Mouse (Mus musculus): ENCODE results near the gene BC028528. TPM values are rescaled to one million over a fixed set of nuclear protein-coding genes. Genes with fewer than 3 reads are reported as not detected.

BC028528 gene
- polyA plus RNA-seq, 1 experiment from 2014 or later, result 8.5 TPM

DNA sequence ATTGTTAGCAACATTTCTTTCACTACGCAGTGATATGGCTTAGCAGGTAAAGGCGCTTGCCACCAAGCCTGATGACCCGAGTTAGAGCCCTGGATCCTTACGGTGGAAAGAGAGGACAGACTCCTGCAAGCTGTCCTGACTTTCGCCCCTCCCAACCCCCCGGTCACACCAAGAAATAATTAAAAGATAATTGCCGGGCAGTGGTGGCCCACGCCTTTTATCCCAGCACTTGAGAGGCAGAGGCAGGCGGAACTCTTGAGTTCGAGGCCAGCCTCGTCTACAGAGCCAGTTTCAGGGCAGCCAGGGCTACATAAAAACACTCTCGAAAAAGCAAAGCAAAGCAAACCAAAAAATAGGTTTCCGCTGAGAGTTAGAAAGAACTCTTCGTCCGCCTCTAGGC lies 20.8 kb downstream of the BC028528 start:
- Histone ChIP-seq H3K27ac (ENCODE audit: low read depth, low read length) (no peak overlapping the region), H3K4me1 (ENCODE audit: control insufficient read depth, insufficient read depth, low read length) (peaks cover 12% of the 10 kb centered on the region), H3K36me3 (ENCODE audit: control insufficient read depth, insufficient read depth, low read length) (peaks cover 14% of the 10 kb centered on the region), H3K27me3 (ENCODE audit: control insufficient read depth, insufficient read depth, low read length) (no peaks in the 10 kb centered on the region), H3K4me3 (ENCODE audit: low read depth, low read length) (peak overlapping the region; percentile 61), H3K9me3 (ENCODE audit: control insufficient read depth, low read length) (no peaks in the 10 kb centered on the region), H3K4me2 (peak overlapping the region; percentile 63), H3K9ac (ENCODE audit: low read length) (peak overlapping the region; percentile 83)
- 9% methylated on average over 15 of the region's 15 CpGs for WGBS
- DNase-seq (ENCODE audit: low spot score, missing footprints), result no peak
- ATAC-seq (ENCODE audit: low FRiP score), result peak; percentile 35

DNA sequence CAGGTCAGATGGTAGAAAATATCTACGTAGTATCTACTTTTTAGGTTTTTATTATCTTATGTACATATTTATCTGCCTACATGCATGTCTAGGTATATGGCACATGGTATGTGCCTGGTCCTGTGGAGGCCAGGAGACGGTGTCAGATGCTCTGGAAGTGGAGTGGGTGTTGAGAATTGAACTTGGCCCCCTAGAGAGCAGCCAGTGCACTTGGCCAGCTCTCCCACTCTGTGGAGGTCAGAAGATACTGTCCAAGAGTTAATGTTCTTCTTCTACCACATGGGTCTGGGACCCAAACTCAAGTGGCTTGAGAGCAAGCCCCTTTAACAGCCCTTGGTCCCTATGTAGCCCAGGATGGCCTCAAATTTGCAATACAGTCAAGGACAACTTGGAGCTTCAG lies 24.4 kb downstream of the BC028528 start:
- H3K27ac ChIP-seq (ENCODE audit: low read depth, low read length), result no peak overlapping the region
- peaks cover 11% of the 10 kb centered on the region for H3K4me1 ChIP-seq (ENCODE audit: control insufficient read depth, insufficient read depth, low read length)
- H3K4me2 ChIP-seq, result no peak overlapping the region
- 100% methylated on average over 2 of the region's 2 CpGs for WGBS
- no peaks in the 10 kb centered on the region for H3K9me3 ChIP-seq (ENCODE audit: control insufficient read depth, low read length)
- H3K27me3 ChIP-seq (ENCODE audit: control insufficient read depth, insufficient read depth, low read length), result no peaks in the 10 kb centered on the region
- no peak overlapping the region for H3K4me3 ChIP-seq (ENCODE audit: low read depth, low read length)
- DNase-seq (ENCODE audit: low spot score, missing footprints) (no peak), ATAC-seq (ENCODE audit: low FRiP score) (no peak)
- peaks cover 21% of the 10 kb centered on the region for H3K36me3 ChIP-seq (ENCODE audit: control insufficient read depth, insufficient read depth, low read length)
- no peak overlapping the region for H3K9ac ChIP-seq (ENCODE audit: low read length)

DNA sequence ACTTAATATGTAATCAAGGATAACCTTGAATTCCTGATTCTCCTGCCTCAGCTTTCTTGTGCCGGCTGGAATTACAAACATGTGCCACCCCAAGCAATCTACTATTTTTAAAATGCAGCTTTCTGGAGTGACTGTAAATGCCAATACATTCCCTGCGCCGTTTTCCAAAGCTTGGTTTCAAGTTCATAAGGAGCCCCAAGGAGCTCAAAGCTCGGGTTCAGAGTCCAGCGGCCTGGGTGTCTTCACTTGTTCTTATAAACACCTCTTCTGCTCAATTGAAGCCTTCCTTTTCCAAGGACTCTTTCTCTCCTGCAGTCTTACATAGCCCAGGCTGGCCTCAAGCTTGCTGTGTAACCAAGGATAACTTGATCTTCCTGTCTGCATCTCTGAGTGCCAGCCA lies 25.7 kb downstream of the BC028528 start:
- no peaks in the 10 kb centered on the region for H3K27me3 ChIP-seq (ENCODE audit: control insufficient read depth, insufficient read depth, low read length)
- no peak overlapping the region for H3K4me3 ChIP-seq (ENCODE audit: low read depth, low read length)
- ATAC-seq (ENCODE audit: low FRiP score) (no peak), DNase-seq (ENCODE audit: low spot score, missing footprints) (no peak)
- H3K36me3 ChIP-seq (ENCODE audit: control insufficient read depth, insufficient read depth, low read length), result peaks cover 21% of the 10 kb centered on the region
- 96% methylated on average over 5 of the region's 5 CpGs for WGBS
- peaks cover 5% of the 10 kb centered on the region; the same call in 1 of the 2 replicates for H3K4me1 ChIP-seq (ENCODE audit: control insufficient read depth, insufficient read depth, low read length)
- H3K9me3 ChIP-seq (ENCODE audit: control insufficient read depth, low read length), result no peaks in the 10 kb centered on the region; the same call in 1 of the 2 replicates
- H3K9ac ChIP-seq (ENCODE audit: low read length), result no peak overlapping the region
- H3K27ac ChIP-seq (ENCODE audit: low read depth, low read length), result no peak overlapping the region
- no peak overlapping the region for H3K4me2 ChIP-seq

DNA sequence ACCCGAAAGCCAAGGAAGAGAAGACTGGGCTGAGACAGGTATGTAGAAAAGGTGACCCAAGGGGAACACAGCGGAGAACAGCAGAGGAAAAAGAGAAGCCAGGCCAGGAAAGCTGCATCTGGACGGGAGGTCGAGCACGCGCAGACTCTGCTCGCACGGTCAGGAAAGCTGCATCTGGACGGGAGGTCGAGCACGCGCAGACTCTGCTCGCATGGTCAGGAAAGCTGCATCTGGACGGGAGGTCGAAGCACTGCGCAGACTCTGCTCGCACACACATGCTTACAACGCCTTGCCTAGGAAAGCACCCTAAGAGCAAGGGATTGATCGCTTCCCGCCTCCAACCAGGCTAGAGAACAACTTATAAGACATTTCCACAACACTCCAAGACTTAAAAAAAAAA lies 26.2 kb downstream of the BC028528 start:
- ATAC-seq (ENCODE audit: low FRiP score) (no peak), DNase-seq (ENCODE audit: low spot score, missing footprints) (no peak)
- Histone ChIP-seq H3K4me3 (ENCODE audit: low read depth, low read length) (no peak overlapping the region), H3K4me1 (ENCODE audit: control insufficient read depth, insufficient read depth, low read length) (peaks cover under 1% of the 10 kb centered on the region; the same call in 1 of the 2 replicates), H3K36me3 (ENCODE audit: control insufficient read depth, insufficient read depth, low read length) (peaks cover 21% of the 10 kb centered on the region), H3K4me2 (no peak overlapping the region), H3K27ac (ENCODE audit: low read depth, low read length) (no peak overlapping the region), H3K9me3 (ENCODE audit: control insufficient read depth, low read length) (no peaks in the 10 kb centered on the region; the same call in 1 of the 2 replicates), H3K9ac (ENCODE audit: low read length) (no peak overlapping the region), H3K27me3 (ENCODE audit: control insufficient read depth, insufficient read depth, low read length) (no peaks in the 10 kb centered on the region)
- 92% methylated on average over 20 of the region's 20 CpGs for WGBS

DNA sequence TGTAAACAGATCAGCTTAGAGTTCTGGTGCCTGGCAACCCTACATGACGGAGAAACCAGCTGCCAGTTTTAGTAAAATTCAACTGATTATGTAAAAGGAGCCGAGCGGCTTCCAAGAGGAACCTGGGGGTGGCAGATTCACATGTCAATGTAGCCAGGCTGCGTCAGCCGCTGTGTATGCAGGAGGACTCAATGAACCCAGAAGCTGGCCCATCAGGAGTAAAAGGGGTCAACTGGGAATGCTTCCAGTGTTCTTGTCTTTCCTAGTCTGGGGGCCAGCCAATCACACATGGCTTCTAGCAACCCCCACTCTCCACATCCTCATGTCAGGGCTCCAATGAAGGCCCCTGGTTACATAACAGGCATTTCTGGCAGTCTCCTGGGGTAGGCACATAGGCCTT lies 26.8 kb downstream of the BC028528 start:
- no peak overlapping the region for H3K9ac ChIP-seq (ENCODE audit: low read length)
- H3K4me2 ChIP-seq, result no peak overlapping the region
- no peak for ATAC-seq (ENCODE audit: low FRiP score)
- WGBS, result 91% methylated on average over 5 of the region's 5 CpGs
- H3K4me3 ChIP-seq (ENCODE audit: low read depth, low read length), result no peak overlapping the region
- no peak overlapping the region for H3K27ac ChIP-seq (ENCODE audit: low read depth, low read length)
- peaks cover 21% of the 10 kb centered on the region for H3K36me3 ChIP-seq (ENCODE audit: control insufficient read depth, insufficient read depth, low read length)
- DNase-seq (ENCODE audit: low spot score, missing footprints), result no peak
- no peaks in the 10 kb centered on the region for H3K4me1 ChIP-seq (ENCODE audit: control insufficient read depth, insufficient read depth, low read length)
- no peaks in the 10 kb centered on the region for H3K27me3 ChIP-seq (ENCODE audit: control insufficient read depth, insufficient read depth, low read length)
- no peaks in the 10 kb centered on the region; the same call in 1 of the 2 replicates for H3K9me3 ChIP-seq (ENCODE audit: control insufficient read depth, low read length)

DNA sequence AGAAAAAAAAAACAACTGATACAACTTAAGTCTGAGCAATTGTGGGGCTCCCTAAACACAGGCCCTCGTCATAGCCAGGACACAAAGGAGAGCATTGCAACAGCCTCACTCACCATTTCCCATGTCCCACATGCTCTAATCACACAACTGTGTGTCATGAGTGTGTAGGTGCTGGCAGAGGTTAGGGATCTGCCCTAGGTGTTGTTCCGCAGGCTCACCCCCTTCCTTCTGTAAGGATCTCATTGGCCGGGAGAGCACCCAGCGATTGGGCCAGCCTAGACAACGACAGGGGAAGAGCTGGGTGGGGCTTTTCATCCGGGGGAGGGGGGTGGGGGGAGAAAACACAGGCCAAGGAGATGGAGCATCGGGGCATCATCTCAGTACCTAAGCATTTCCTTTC lies 28.2 kb downstream of the BC028528 start:
- no peak overlapping the region for H3K9ac ChIP-seq (ENCODE audit: low read length)
- no peak overlapping the region for H3K4me2 ChIP-seq
- H3K4me1 ChIP-seq (ENCODE audit: control insufficient read depth, insufficient read depth, low read length), result no peaks in the 10 kb centered on the region
- DNase-seq (ENCODE audit: low spot score, missing footprints), result no peak
- no peak overlapping the region for H3K4me3 ChIP-seq (ENCODE audit: low read depth, low read length)
- peaks cover 13% of the 10 kb centered on the region for H3K36me3 ChIP-seq (ENCODE audit: control insufficient read depth, insufficient read depth, low read length)
- ATAC-seq (ENCODE audit: low FRiP score), result no peak
- WGBS, result 79% methylated on average over 7 of the region's 7 CpGs
- no peaks in the 10 kb centered on the region; the same call in 1 of the 2 replicates for H3K9me3 ChIP-seq (ENCODE audit: control insufficient read depth, low read length)
- no peaks in the 10 kb centered on the region for H3K27me3 ChIP-seq (ENCODE audit: control insufficient read depth, insufficient read depth, low read length)
- no peak overlapping the region for H3K27ac ChIP-seq (ENCODE audit: low read depth, low read length)

DNA sequence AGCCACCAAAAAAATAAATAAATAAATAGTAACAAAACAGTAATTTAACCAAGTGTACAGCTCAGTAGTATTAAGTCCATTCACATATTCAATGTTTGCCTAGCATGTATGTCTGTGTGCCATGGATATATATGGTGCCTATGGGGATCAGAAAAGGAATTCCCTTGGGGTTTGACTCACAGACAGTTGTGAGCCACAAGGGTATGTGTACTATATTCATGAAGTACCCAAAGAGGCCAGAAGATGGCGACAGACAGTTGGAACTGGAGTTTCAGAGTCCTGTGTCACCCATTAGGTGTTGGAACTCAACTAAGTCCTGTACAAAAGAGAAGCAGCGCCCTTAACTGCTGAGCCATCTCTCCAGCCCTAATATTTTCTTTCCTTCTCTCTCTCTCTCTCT lies 30.0 kb downstream of the BC028528 start:
- Histone ChIP-seq H3K27ac (ENCODE audit: low read depth, low read length) (no peak overlapping the region), H3K4me1 (ENCODE audit: control insufficient read depth, insufficient read depth, low read length) (no peaks in the 10 kb centered on the region), H3K9me3 (ENCODE audit: control insufficient read depth, low read length) (no peaks in the 10 kb centered on the region; the same call in 1 of the 2 replicates), H3K36me3 (ENCODE audit: control insufficient read depth, insufficient read depth, low read length) (0 out of 2 replicates have a peak, but pooled peaks cover 7% of the 10 kb centered on the region), H3K9ac (ENCODE audit: low read length) (no peak overlapping the region), H3K4me2 (no peak overlapping the region), H3K4me3 (ENCODE audit: low read depth, low read length) (no peak overlapping the region), H3K27me3 (ENCODE audit: control insufficient read depth, insufficient read depth, low read length) (no peaks in the 10 kb centered on the region)
- DNase-seq (ENCODE audit: low spot score, missing footprints), result peak; percentile 95
- peak; percentile 65; the same call in 1 of the 2 replicates for ATAC-seq (ENCODE audit: low FRiP score)
- 33% methylated on average over 2 of the region's 2 CpGs for WGBS

DNA sequence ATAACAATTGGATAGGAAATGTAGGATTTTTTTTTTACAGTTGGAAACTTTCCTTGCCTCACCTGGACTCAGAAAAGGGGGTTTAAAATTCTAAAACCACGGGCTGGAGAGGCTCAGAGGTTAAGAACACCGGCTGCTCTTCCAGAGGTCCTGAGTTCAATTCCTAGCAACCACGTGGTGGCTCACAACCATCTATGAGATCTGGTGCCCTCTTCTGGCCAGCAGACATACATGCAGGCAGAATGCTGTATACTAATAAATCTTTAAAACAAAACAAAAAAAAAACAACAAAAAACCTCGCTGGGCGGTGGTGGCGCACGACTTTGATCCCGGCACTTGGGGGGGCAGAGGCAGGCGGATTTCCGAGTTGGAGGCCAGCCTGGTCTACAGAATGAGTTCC lies 30.6 kb downstream of the BC028528 start:
- 74% methylated on average over 10 of the region's 10 CpGs for WGBS
- ATAC-seq (ENCODE audit: low FRiP score) (no peak), DNase-seq (ENCODE audit: low spot score, missing footprints) (no peak)
- H3K9me3 ChIP-seq (ENCODE audit: control insufficient read depth, low read length), result no peaks in the 10 kb centered on the region; the same call in 1 of the 2 replicates
- H3K4me2 ChIP-seq, result no peak overlapping the region
- no peaks in the 10 kb centered on the region for H3K27me3 ChIP-seq (ENCODE audit: control insufficient read depth, insufficient read depth, low read length)
- H3K9ac ChIP-seq (ENCODE audit: low read length), result no peak overlapping the region
- no peaks in the 10 kb centered on the region for H3K4me1 ChIP-seq (ENCODE audit: control insufficient read depth, insufficient read depth, low read length)
- H3K27ac ChIP-seq (ENCODE audit: low read depth, low read length), result no peak overlapping the region
- H3K36me3 ChIP-seq (ENCODE audit: control insufficient read depth, insufficient read depth, low read length), result 0 out of 2 replicates have a peak, but pooled peaks cover 7% of the 10 kb centered on the region
- H3K4me3 ChIP-seq (ENCODE audit: low read depth, low read length), result no peak overlapping the region

DNA sequence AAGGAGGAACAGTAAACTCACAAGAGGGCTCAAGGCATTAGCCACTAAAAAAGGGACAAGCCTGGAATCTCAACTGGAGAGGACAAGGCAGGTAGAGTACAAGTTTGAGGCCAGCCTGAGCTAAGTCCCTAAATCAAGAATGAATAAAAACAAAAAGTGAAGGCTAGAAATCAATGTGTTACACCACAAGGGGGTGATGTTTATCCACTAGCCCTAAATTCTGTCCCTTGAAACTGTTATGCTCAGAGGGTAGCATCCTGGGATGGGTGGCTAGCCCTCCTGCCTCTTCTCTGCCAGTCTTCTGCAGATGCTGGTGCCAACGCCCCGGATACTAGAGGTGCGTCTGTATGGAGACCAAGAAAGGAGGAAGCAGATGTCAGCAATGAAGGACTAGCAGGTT lies 31.5 kb downstream of the BC028528 start:
- DNase-seq (ENCODE audit: low spot score, missing footprints) (no peak), ATAC-seq (ENCODE audit: low FRiP score) (no peak)
- H3K27me3 ChIP-seq (ENCODE audit: control insufficient read depth, insufficient read depth, low read length), result no peaks in the 10 kb centered on the region
- H3K9me3 ChIP-seq (ENCODE audit: control insufficient read depth, low read length), result no peaks in the 10 kb centered on the region; the same call in 1 of the 2 replicates
- H3K4me2 ChIP-seq, result no peak overlapping the region
- 0 out of 2 replicates have a peak, but pooled peaks cover 7% of the 10 kb centered on the region for H3K36me3 ChIP-seq (ENCODE audit: control insufficient read depth, insufficient read depth, low read length)
- H3K4me3 ChIP-seq (ENCODE audit: low read depth, low read length), result no peak overlapping the region
- 88% methylated on average over 3 of the region's 3 CpGs for WGBS
- H3K27ac ChIP-seq (ENCODE audit: low read depth, low read length), result no peak overlapping the region
- no peak overlapping the region for H3K9ac ChIP-seq (ENCODE audit: low read length)
- H3K4me1 ChIP-seq (ENCODE audit: control insufficient read depth, insufficient read depth, low read length), result no peaks in the 10 kb centered on the region

Measured in midbrain, embryonic 11.5 days (tissue).